Mouse (Mus musculus): ENCODE measurements around the gene Ptprn2.
"Not testable (repeated sequence)": the region's sequence is repeated elsewhere in the genome, so short reads cannot be mapped to it uniquely, and the experiment has no call there.

Ptprn2 gene

GRCm38 (mm10) chr12:116513788-116514187, 28.3 kb downstream of the Ptprn2 start:
- DNase-seq (ENCODE audit: low spot score in 2 of 2): not testable (repeated sequence)

DNA sequence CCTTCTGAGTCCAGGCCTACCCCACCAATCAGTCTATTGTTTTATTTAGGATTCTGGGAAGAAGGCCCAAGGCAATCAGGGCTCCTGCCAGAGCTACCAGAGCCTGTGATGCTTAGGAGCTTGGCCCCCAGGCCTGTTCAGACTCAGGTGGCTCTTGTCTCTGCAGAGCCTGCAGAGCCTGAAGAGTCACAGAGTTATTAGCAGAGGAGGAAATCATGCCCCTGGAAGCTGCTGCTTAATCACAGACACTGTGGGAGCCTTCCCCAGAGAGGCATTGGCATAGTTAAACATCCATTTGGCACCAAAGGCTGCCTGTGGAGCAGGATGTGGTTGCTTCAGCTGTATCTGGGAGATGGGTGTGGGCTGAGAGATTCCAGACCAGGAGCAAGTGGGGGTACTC, 30.3 kb downstream of the Ptprn2 start:
- no peak for DNase-seq (ENCODE audit: low spot score in 2 of 2)

- no peak for DNase-seq (ENCODE audit: low spot score in 2 of 2)
Measured at GRCm38 (mm10) chr12:116528861-116529260, 43.3 kb downstream of the Ptprn2 start.

DNA sequence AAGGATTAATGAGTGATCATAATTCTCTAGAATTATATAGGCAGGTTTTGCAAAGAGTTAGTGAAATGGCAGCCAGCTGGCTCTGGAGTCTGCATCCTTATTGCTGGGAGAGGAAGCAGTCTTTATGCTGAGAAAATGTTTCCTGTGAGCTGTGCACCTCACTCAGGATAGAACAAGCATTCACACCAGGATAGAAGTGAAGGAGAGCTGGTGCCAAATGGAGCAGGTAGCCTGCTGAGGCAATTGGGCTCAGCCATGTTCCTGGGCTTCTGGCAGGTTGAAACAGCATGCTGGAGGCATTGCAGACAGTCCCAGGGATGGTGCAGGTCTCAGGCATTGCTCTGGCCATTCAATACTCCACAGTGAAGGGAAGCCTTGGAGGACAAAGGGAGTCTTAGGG, 47.8 kb downstream of the Ptprn2 start:
- no peak for DNase-seq (ENCODE audit: low spot score in 2 of 2)

- no peak for DNase-seq (ENCODE audit: low spot score in 2 of 2)
Measured at GRCm38 (mm10) chr12:116539305-116539704, 53.8 kb downstream of the Ptprn2 start.

DNA sequence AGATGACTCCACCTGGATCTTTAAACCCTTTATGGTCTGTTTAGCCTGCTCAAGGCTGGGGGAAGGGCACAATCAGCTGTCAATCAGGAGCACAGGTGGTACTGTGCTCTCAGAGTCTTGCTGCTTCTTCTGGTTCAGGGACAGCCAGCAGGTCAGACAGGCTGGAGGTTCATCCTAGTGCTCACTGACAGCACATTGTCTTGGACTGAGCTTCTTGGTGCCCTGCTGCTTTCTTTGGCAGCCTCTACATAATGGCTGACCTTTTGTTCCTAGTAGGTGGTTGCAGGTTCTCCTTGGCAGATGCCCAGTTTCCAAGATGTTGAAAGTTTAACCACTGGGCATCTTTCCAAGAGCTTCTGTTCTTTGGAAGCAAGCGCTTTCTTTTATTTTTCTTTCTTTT, 55.1 kb downstream of the Ptprn2 start:
- no peak for DNase-seq (ENCODE audit: low spot score in 2 of 2)

- DNase-seq (ENCODE audit: low spot score in 2 of 2): no peak
Measured at GRCm38 (mm10) chr12:116550031-116550430, 64.5 kb downstream of the Ptprn2 start.

DNA sequence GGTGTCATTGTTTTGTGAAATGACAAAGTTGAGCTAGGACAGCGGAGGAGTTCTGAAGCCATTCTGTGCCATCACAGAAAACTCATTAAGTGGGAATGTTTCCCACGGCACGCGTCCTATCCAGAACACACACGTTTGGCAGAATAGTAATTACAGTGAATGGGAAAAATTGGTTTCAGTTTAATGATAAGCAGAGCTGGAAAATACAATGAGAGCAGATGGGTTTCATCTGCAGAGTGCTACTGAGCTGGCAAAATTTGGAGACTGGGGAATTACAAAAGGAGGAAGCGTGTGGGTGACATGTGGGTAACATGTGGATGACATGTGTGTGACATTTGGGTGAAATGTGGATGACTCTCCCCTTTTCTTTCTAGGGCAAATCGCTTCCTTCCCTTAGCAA, 66.0 kb downstream of the Ptprn2 start:
- no peak for DNase-seq (ENCODE audit: low spot score in 2 of 2)

- no peak for DNase-seq (ENCODE audit: low spot score in 2 of 2)
Measured at GRCm38 (mm10) chr12:116552306-116552705, 66.8 kb downstream of the Ptprn2 start.

DNA sequence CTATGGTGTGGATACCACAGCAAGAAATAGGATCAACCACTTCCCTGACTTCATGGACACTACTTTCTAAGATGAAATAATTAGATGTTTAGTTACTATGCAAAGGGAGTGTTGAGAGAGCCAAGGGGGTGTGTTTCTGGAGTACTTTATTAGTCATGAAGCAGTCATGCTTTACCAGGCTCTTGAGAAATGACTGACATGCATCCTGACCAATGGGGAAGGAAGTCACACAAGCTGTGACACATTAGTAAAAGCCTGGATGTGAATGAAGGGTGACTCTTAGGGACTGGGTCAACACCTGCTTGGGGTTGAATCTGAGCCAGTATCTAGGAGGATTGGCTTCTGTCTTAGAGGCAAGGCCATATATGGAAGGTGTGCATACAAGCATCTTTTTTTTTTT, 67.8 kb downstream of the Ptprn2 start:
- DNase-seq (ENCODE audit: low spot score in 2 of 2): no peak

DNA sequence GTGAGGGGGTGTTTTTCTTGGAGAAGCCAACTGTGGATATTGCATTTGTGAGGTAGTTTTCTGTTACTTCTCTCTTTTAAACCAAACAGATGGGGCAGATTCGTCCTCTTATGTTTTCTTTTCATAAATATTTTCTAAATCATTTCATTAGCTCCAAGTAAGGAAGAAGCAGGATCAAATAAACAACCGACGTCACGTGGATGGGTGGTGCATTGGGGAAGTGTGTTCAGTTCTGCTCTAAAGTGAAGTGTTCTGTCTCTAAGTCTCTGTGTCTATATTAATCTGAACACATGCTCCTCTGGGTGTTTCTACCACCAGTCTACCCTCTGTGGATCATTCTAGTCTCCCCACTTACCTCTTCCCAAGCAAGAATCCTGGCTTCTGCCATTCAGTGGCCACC, 70.4 kb downstream of the Ptprn2 start:
- no peak for DNase-seq (ENCODE audit: low spot score in 2 of 2)

- DNase-seq (ENCODE audit: low spot score in 2 of 2): no peak
Measured at GRCm38 (mm10) chr12:116564441-116564840, 78.9 kb downstream of the Ptprn2 start.

GRCm38 (mm10) chr12:116566672-116567071, 81.2 kb downstream of the Ptprn2 start:
- DNase-seq (ENCODE audit: low spot score in 2 of 2): no peak

DNA sequence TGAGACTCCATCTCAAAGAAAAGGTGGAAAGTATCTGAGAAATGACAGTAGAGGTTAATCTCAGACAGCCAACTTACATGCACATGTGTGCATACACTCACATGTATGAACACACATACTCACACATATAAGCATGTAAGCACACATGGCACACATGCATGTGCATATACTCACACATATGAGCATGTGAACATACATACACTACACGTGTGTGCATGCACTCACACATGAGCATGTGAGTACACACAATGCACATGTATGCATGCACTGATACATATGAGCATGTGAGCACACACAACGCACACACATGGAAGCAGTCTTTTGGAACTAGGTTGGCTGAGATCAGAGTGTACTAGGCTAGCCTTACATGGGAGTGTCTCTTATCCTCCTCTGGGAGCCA, 81.7 kb downstream of the Ptprn2 start:
- no peak for DNase-seq (ENCODE audit: low spot score in 2 of 2)

- DNase-seq (ENCODE audit: low spot score in 2 of 2): no peak
Measured at GRCm38 (mm10) chr12:116569568-116569967, 84.0 kb downstream of the Ptprn2 start.

DNA sequence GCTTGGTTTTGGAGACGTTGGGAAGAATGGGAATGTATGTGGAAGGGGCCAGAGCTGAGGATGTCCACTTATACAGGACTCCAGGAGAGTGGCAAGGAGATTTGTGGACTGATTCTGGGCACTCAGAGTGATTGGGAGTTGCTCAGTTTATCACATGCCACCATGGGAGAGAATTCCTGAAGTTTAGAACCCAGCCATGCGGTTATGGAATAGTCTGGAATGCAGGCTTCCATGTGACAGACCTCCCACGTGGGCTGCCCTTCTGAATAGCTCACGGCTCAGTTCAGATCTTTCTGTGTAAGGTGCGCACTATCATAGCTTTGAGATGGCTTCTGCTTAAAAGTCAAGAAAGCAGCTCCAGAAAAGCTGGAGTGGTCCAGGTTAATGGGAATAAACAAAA, 88.6 kb downstream of the Ptprn2 start:
- DNase-seq (ENCODE audit: low spot score in 2 of 2): no peak

DNA sequence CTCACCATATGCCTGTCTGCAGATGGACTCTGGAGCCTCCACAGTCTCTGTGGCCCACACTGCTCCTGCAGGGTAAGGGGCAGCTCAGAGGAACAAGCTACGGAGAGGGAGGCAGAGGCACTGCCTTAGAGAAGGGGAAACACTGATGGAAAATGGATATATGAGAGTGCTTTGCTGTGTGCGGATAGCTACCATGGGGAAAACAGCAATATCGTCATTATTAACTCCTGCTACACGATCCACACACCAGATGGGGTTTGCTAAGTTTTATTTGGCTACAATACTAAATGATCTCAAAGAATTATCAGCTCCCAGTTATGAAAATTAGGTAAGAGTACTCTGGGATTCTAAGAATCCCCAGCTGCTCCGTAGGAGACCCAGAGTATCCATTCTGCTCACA, 89.2 kb downstream of the Ptprn2 start:
- no peak for DNase-seq (ENCODE audit: low spot score in 2 of 2)

DNA sequence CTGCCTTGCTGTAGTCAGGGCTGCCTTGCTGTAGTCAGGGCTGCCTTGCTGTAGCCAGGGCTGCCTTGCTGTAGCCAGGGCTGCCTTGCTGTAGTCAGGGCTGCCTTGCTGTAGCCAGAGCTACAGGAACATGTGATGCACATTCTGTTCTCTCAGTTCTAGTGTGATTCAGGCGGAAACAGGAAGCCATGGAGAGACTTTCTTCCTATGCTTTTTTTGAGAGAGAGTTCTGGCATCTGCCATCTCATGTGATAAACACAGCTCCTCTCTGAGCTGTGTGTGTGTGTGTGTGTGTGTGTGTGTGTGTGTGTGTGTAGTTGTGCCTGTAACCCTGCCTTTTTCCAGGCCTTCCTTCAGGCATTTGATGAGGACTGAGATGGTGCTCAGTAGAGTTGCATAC, 92.4 kb downstream of the Ptprn2 start:
- DNase-seq (ENCODE audit: low spot score in 2 of 2): not testable (repeated sequence)

DNA sequence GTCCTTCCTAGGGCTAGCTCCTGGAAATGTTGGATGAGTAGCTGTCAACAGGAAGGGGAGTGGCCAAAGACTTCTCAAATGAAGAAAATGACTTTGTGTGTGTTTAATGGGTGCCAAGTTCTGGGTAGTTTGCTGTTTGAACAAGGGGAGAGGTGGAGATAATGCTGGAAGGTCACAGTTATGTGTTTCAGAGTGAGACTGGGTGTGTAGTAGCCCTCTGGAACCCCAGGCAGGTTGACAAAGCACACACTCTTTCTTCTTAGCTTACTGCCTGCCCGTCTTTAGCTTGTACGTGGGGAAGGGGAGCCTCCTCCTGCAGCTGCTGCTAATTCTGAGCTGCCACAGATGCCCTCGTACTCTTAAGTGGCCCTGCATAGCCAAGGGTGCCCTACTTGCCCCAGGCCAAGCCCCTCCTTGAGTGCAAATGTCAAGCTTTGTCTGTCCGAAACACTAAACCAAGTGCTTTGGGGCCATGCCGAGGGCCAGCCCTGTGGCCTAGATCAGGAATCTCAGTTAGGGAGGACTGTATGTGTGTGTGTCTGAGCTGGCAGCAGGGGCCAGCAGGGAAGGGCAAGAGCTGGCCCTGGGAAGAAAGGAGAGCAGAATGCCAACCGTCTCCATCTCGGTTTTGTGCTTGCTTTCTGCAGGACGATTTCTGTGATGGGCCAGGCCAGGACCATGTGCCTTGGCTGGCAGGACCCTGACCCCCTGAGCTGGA, 95.5 kb downstream of the Ptprn2 start:
- no peak for DNase-seq (ENCODE audit: low spot score in 2 of 2)

DNA sequence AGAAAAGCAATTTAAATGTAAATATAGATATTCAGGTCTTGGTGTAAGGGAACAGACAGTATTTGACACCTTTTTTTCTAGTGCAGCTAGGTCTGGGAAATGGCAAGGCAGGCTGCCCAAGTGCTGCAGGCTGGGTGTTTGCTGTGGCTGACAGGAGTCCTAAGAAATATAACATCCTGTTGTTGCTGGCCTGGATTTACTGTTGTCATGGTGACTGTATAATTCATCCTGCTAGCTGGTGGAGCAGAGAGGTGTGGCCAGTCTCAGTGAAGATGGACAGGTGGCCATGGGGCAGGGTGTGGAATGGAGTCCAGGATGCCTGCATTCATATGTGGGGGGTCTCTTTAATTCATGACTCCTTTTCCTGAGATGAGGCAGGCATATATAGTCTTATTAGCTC, 96.3 kb downstream of the Ptprn2 start:
- DNase-seq (ENCODE audit: low spot score in 2 of 2): no peak

DNA sequence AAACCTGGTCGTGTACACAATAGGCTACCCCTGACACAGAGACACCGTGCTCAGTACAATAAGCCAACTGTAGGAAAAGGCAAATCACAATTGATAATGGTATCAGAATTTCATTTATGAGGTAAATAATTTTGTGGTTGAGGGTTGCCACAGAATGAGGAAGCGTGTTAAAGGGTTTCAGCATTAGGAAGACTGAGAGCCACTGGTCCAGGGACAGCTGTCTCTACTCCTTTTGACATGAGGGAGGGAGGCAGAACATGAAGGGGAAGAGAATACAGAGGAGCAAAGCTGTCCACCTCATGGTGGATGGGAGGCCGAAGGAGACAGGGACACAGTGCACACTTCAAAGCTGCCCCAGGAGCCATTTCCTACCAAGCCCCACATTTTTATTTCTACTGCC, 97.3 kb downstream of the Ptprn2 start:
- DNase-seq (ENCODE audit: low spot score in 2 of 2): no peak

DNA sequence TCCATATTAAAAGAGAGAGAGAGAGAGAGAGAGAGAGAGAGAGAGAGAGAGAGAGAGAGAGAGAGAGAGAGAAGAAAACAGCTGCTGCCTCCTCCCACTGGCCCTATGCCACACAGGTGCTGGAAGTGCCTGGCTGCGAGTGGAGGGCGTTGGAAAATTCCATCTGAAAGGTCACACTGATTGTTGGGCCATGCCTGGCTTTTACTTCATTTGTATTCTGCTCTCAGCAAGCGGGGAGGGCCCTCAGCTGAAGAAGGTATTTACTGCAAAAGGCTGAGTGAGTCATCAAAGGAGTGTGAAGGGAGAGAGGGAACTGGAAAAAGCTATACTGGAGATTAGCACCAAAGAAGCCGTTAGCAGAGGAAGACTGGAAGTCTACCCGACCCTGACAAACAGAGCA, 99.5 kb downstream of the Ptprn2 start:
- no peak for DNase-seq (ENCODE audit: low spot score in 2 of 2)

DNA sequence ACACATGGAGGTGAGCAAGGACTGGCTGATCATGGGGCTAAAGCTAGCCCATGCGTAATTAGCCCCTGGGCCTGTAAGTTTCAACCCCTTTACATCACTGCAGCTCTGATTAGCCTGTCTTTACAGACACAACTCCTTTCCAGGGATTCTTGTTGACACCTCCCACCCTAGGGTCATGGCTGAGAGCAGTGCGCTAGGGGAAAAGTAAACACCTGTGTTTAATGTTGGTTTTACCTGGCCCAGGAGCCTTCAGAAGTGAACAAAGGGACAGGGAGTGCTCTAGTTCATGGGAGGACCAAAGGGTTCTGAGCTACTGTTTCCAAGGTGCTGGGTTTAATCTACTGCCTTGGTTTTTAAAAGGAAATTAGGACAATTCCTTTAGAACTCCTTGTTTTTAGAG, 100.6 kb downstream of the Ptprn2 start:
- no peak for DNase-seq (ENCODE audit: low spot score in 2 of 2)

DNA sequence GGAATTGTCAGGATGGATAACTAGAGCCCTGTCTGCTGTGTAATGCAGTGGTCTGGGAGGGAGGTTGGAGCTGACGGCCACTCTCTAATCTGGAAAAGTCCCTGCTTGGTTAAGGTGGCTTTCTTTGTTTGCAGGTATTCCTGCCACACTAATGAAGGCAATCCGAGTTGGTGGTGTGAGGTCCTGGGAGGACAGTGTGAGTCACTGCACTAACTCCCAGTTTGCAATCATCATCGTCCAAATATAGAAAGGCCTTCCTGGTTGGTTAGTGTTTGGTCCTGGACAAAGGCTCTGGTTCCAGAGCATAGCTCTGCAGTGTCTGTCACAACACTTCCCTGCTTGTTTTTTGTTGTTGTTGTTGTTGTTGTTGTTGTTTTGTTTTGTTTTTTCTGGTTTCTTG, 102.0 kb downstream of the Ptprn2 start:
- DNase-seq (ENCODE audit: low spot score in 2 of 2): no peak
